Mouse (Mus musculus) spleen, embryonic (tissue): ENCODE data around the gene Osbpl3.

Experiments
- CTCF ChIA-PET: fragments of 350-600 bp; sonication (Branson Sonifier 250); formaldehyde crosslinking; loops from one replicate; lab custom pipeline; 2022; lab: Charles Lee

Gene Osbpl3

DNA sequence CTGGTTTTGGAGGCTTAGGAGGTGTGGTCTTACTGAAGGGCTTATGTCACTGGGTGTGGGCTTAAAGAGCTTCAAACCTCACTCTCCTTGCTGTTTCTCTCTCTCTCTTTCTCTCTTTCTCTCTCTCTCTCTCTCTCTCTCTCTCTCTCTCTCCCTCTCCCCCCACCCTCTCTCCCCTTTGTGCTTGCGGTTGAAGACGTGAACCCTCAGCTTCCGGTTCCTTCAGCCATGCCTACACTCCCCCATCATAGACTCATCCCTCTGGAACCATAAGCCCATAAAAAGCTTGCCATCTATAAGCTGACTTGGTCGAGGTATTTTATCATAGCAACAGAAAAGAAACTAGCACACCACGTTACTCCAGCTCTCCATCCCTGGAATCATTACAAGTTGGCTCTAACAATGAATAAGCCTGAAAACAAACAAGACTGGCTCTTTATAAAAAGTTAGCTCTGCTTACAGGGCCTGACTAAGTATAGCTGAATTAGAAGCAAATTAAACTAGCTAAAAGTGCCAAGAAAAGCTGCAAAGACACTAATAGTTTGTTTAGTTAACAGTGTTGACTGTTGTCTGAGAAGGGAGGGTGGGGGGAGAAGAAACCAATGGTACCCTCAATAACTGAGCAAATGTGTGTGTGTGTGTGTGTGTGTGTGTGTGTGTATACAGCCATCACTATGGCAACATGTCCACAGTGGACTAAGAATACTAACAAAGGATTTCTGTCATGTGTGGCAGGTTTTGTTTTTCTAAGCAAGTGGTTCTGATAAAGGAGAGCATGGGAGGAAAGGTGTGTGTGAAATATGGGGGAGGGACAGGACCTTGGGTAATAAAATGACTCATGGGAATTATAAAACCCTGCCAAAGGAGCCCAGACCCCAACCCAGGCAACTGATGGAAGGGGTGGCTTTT, 83.2 kb downstream of the Osbpl3 start:
- CTCF ChIA-PET, result no interaction called here

DNA sequence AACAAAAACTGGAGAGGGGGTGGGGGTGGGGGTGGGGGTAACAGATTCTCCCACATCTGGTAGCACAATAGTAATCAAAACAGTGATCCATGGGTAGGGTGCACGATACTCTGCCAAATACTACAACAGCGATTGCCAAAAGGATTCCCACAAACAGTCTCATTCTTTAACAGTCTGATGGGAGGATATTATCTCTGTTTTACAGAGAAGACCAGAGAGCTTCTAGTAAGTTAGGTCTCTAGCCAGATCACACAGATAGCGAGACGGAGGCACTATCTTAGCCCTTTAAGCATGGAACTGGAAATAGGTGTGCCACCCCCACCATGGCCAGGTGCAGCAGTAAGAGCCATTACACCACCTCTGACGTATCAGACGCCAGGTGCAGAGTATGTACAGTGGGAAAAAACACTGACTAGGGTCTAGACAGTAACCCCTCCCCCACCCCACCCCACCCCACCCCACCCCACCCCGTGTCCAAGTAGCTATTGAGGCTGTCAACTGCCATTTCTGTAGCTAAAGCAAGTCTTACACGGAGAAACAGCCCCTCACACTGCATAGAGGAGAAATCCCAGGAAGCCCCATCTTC, 84.4 kb downstream of the Osbpl3 start:
- CTCF ChIA-PET, result interaction anchor here (0.7 kb wide), 1 partner anchor 10 kb away, joined by 4 read pairs; no protein-coding TSS in a partner anchor

DNA sequence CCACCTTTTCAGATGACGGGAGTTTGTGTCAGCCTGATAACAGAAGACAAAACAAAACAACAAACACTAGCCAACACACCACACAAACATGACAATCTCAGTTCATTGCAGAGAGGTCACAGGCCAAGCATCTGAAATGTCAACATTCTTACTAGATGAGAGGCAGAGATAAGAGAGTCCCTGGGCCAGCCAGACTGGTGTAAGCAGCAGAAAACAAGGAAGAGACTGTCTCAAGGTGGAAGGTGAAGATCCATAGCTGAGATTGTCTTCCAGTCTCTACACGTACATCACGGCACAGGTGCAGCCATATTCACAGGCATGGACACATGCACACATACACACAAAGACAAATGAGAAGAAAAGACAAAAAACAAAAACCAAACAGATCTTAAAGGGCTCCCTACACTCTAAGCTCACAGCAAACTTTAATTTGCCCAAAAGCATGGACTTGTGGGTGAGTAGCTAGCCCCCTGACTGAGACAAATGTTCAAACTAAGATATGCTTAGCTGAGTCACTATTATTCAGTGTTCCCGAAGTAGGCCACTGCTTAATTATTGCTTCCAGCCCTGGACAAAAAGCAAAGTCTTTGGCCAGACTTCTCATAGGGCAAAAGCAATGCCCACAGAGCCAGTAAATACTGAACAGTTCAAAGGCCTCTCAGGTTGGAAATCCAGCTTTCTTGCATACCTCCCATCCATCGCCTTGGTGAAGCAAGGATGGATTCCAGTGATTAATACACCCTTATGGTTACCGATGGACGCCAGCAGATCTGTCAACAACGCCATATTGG, 87.3 kb downstream of the Osbpl3 start:
- CTCF ChIA-PET, result no interaction called here

DNA sequence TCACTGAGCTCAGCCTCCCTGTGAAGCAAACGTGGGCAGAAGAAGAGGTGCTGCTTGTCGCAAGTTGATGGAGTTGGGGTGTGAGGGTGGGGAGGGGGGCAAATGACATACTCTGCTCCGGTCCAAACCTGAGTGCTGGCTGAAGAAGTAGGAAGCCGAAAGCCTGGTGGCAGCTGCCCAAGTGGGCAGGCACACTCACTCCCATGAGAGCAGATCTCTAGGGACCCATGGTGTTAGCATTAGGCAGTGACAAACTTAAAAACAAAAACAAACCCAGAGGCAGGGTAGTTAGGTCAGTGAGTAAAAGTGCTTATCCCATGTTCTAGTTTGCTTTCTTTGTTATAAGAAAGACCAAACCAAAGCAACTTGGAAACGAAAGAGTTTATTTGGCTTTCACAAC, 88.2 kb downstream of the Osbpl3 start:
- CTCF ChIA-PET, result no interaction called here

DNA sequence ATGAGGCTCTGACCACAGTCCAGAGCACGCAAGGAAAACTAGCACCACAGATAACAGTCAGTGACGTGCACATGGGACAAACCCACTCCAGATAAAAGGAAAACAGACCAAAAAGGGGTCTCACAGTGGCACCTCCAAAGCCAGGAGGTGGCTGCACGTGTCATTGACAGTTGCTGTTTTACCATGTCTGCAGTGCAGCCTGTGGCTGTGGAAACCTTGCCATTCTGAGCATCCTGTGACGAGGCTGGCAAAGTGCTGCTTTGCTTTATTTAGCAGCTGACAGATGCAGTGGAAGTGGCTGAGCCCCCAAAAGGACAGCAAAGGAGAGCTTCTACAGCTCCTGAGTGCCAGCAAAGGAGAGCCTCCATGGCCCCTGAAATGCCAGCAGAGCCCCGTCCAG, 89.3 kb downstream of the Osbpl3 start:
- CTCF ChIA-PET, result no interaction called here

DNA sequence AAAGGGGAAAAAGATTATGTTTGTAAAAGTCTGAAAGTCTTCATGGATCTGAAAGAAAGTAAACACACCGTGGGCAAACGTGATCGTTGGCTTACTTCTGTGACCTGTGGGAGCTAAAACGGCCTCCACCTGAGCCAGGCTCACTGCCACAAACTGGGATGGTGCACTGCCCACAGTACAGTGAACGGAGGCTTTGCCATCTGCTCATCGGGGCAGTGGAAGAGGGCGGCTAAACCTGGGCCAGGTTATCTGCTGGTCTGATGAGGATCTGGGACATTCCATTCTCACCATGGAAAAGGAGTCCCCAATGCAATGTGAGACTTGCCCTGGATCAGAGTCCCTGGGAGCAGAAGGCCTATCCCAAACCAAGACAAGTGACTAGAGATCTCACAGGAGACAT, 89.7 kb downstream of the Osbpl3 start:
- CTCF ChIA-PET, result no interaction called here

DNA sequence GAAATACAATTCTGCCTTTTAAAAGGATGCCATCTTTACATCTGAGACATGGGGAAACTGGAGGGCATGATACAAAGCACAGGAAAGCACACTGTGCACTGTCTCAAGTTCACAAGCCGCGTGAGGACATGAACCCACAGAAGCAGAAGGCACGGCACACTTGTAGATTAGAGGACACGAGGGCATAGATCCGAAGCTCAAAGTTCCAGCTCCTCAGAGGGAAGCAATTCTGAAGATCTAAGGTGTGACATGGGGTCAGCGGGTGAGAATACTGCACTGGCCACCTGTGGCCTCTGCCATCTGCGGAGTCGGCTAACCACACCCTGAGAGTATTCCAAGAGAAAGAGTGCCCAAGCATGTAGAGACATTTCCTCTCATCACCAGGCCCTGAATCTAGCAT, 91.6 kb downstream of the Osbpl3 start:
- CTCF ChIA-PET, result no interaction called here

DNA sequence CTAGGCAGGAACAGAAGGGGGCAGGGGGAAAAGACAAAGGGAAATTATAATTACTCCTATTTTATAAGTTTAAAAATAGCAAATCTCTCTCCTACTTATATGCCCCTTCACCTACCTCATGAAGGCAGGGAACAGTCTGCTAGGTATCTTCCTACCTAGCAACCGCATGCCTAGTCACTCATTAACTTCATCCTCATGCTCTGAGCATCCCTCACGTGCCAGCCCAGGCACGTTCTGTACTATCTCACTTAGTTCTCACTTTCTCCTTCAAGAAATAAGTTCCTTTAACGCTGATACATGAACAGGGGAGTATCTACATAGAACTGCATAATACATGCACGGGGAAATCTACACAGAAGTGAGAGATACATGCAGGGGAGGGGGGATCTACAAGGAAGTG, 92.6 kb downstream of the Osbpl3 start:
- CTCF ChIA-PET, result no interaction called here

DNA sequence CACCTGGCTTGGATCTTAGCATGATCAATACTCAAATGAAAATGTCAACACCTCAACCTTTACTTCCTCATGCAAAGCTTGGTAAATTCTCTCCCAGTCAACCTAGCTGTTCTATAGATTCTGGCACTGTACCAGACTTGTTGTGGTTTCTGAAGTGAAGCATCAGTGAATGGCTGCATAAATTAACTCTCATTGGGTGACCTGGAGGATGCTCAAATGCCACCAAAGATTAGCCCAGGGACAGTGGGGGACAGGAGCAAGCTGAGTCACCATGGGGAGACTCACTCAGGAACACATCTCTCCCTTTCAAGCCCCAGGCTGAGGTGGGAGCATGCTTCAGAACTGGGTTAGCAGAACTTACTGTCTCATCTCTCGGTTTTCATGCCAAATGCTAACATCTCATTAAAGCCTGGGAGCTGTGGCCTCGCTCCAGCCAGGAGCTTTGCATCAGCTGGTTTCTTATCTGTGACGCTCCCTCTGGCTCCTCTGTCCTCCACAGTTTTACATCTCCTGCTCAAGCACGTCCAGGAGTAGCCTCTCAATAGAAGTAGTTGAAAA, 93.2 kb downstream of the Osbpl3 start:
- CTCF ChIA-PET, result no interaction called here

DNA sequence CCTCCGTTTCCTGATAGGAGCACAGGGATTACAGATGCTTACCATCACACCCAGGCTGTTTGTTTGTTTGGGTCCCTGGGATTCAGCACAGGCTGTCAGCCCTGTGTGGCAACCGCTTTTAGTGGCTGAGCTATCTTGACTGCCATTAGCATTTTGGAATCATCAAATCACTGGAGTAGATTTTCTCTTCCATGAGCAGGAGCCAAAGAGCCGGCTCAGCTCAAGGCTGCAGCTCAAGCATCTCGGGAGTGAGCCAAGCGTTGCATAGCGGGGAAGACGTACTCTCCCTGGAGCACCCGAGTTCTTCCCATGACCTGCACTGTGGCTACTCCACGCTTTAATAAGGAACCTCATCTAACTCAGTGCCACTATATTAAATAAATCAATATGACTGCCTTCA, 93.8 kb downstream of the Osbpl3 start:
- CTCF ChIA-PET, result no interaction called here

DNA sequence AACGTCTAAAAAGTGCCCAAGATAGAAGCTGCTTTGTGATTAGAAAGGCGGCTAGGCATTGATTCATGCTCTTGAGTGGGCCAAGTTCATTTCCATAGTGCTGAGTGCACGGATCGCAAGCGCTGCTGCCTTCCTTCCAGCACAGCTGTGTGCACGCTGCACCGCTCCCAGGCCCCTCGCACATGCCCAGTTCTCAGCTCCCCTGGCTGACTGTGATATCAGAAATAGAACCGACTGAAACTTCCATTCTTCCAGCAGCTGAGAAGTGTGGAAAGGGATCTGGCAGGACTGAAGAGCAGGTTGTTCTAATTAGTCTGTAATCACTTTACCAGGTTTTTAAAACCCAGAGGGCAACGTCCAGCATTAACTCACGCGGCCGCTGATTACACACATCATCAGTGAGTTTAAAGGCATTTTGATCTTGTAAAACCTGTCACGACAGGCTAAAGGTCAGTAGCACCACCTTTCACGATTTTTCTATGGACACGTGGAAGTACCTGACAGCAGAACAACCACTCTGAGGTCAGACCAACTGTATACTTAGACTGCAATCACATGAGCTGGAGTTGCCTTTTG, 97.8 kb downstream of the Osbpl3 start:
- CTCF ChIA-PET, result no interaction called here

DNA sequence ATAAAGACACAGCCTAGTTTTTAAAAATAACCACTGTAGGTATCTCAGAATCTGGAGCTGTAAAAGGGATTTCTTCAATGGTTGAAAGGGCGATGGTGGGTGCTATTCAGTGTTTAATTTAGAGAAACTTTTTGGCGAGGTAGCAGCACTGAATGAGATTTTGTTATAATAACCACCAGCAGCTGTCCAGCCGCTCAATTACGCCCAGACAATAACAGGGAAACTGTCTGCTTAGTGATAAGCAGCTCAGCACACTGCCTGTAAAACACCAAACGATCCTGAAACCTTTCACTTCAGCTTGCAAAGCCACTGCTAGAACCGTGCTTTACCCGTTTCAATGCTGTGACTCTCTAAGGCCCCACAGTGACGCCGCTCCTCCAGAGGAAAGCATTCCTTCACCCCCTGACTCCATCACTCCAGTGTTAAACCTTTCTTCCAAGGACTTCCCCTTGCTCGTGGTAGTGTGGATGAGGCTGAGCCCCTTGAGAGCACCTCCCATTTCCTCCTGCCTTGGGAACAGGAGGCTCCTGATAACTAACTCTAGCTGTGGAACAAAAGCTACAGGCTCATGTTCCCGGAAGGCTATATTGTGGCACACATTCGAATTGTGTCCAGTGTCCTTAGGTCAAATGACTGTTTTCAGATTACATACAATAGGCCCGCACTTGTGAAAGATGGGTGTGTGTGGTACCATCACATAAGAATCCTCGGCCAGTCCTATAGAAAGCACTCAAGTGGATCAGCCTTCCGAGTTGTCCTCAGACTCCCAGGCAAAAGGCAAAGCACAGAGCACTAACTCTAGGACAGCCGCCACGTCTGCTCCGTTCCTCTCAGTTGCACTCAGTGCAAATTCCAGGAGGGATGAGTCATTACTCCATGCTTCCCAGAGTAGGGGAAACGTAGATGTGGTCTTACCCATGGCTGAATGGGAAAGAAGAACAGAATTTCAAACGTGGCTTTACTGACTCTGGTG, 101.0 kb downstream of the Osbpl3 start:
- CTCF ChIA-PET, result no interaction called here

DNA sequence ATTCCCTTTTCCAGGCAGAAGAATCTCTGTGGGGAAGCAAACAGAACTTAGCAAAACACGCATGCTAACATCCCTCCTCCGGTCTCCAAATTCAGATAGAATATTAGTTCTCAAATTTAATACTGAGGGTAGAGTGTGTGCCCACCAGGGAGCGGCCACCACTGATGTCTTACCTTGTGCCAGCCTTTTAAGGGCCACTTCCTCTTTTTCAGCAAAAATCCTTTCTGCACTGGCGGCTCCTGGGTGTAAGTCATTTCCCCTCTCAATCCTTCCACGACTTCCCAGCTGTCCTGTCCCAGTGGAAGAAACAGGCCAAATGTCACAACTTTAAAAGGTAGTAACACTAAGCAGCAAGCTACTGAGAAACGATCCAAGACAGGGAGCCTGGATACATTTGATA, 103.2 kb downstream of the Osbpl3 start:
- CTCF ChIA-PET, result no interaction called here

DNA sequence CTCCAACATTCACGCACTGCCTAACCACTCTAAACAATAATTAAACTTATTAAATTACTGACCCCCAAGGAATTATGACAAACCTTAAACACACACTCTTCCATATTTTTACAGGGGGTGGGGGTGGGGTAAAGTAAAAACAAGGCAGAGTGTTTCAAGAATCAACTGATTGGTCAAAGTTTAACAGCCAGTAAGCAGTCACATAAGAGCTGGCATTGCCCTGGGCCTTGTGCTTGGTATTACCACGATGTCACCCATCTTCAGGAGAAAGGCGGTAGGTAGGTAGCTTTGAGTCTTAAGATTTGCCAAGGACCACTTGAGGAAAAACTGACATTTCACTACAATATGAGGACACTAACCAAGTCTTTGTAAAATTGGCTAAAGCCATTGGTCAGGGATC, 105.1 kb downstream of the Osbpl3 start:
- CTCF ChIA-PET, result no interaction called here

DNA sequence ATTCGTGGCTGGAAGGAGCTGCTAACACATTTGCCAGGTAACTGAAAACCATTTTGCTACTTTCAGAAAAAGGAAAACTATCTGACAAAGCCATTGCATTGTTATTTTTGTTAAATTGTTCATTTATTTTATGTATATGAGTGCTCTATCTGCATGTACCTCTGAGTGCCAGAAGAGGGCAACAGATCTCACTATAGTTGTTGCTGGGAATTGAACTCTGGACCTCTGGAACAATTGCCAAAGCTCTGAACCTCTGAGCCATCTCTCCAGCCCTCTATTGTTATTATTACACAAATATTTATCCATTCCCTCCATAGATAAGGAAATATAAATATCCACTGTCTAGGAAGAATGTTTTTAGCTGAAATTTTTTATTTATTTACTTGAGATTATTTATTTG, 107.4 kb downstream of the Osbpl3 start:
- CTCF ChIA-PET, result no interaction called here

DNA sequence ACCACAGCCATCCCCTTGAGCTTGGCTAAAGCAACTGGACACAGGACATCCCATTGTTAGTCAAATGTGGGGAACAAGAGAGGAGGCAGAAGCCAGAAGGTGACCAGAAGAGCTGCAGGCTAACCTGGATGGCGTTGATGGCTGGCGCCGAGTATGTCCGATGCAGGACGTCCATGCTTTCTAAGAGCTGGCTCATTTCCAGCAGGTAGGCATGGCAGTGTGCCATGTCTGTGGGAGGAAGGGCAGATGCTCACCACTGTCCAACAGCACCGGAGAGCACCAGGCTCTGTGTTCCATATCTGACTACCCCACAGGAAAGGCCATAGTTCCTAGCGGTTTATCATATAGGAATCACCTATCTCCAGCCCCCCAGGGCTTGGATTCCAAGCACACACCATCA, 109.8 kb downstream of the Osbpl3 start:
- CTCF ChIA-PET, result no interaction called here

DNA sequence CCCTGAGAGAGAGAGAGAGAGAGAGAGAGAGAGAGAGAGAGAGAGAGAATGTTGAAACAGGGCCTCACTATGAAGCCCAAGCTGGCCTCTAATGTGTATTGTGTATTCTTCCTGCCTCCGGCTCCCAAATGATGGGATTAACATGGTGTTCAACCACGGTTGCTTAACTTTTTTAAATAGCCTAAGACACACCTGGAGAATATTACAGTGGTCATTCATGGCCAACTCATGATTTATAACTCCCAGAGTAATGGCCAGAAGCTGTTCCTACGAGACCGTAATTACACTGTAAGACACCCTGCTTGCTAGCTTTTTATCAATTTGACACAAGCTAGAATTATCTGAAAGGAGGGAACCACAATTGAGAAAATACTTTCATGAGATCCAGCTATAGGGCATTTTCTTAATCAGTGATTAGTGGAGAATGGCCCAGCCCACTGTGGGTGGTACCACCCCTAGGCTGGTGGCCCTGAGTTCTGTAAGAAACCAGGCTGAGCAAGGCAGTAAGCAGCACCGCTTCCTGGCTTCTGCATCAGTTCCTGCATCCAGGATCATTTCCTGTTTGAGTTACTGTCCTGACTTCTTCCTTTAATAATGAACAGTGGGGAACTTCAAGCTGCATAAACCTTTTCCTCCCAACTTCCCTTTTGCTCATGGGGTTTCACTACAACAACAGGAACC, 115.6 kb downstream of the Osbpl3 start:
- CTCF ChIA-PET, result no interaction called here

DNA sequence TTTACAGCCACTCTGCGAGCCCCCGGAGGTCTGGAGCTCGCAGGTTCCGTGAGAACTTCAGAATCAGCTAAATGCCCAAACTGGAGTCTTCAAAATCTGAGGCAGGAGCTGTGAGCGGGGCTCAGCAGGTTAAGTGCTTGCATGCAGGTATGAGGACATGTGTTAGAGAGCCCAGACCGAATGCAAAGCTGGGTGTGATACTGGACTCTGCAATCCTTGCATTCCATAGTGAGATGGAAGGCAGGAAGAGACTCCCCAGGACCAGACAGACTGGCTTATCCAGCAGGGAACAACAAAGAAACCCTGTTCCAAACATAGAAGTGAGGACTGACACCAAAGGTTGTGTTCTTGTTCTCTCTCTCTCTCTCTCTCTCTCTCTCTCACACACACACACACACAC, 118.6 kb downstream of the Osbpl3 start:
- CTCF ChIA-PET, result no interaction called here

DNA sequence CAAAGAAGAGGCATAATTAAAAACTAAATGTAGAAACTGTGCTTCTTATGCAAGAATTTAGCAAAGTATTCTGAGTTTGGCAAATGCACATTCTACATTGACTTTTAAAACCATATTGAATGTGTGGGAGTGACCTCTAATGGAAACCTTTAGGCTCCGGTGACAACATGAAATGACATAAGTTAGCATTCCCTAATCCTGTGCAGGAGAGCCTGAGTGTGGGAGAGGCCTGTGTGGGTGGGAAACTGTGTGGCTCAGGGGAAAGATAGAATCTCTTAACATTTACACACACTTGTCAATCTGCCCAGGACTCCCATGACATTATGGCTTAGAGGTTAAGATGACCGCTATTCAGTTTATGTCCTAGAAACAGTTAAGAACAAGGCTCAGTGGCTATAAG, 119.6 kb downstream of the Osbpl3 start:
- CTCF ChIA-PET, result no interaction called here
